Mouse (Mus musculus) midbrain, embryonic 16.5 days (tissue): ENCODE data around the gene Klf15. TPM values are rescaled to one million over a fixed set of nuclear protein-coding genes. Genes with fewer than 3 reads are reported as not detected.

Experiments
- ATAC-seq: fragments of 200-750 bp; cut with Nextera tagmentation; 2 replicates; pipeline ENCODE4 v1.8.0; 2017; ENCODE audit warnings: moderate TSS enrichment
- H3K27ac ChIP-seq: fragments of 300-500 bp; sonication (generic); 2 replicates; pipeline ENCODE4 v1.5.1; 2014; ENCODE audit warnings: mild to moderate bottlenecking, low read length, mixed read lengths
- H3K27me3 ChIP-seq: fragments of 300-500 bp; sonication (generic); 2 replicates; pipeline ENCODE4 v1.6.1; 2014; ENCODE audit warnings: low read depth, low read length, mixed read lengths; ENCODE audit not compliant: control insufficient read depth, insufficient read depth
- H3K36me3 ChIP-seq: fragments of 300-500 bp; sonication (generic); 2 replicates; pipeline ENCODE4 v1.6.1; 2014; ENCODE audit warnings: mild to moderate bottlenecking, low read length, moderate library complexity, mixed read lengths; ENCODE audit not compliant: control insufficient read depth, insufficient read depth
- H3K4me1 ChIP-seq: fragments of 300-500 bp; sonication (generic); 2 replicates; pipeline ENCODE4 v1.6.1; 2014; ENCODE audit warnings: mild to moderate bottlenecking, low read length, mixed read lengths; ENCODE audit not compliant: control insufficient read depth, insufficient read depth
- H3K4me2 ChIP-seq: fragments of 300-500 bp; sonication (generic); 2 replicates; pipeline ENCODE4 v1.6.1; 2014; ENCODE audit warnings: mild to moderate bottlenecking, low read length, mixed read lengths
- H3K4me3 ChIP-seq: fragments of 300-500 bp; sonication (generic); 2 replicates; pipeline ENCODE4 v1.5.1; 2014; ENCODE audit warnings: low read depth, mild to moderate bottlenecking, low read length, moderate library complexity, mixed read lengths
- H3K9ac ChIP-seq: fragments of 300-500 bp; sonication (generic); 2 replicates; pipeline ENCODE4 v1.6.1; 2014; ENCODE audit warnings: low read depth, low read length, mixed read lengths
- H3K9me3 ChIP-seq: fragments of 300-500 bp; sonication (generic); replicated peaks from 2 replicates; pipeline ENCODE4 v1.6.1; 2014; ENCODE audit warnings: mild to moderate bottlenecking, low read length, mixed read lengths; ENCODE audit not compliant: control insufficient read depth, poor library complexity, severe bottlenecking
- WGBS: fragments of 180-500 bp; shearing (Covaris S2); extraction: QIAGEN DNeasy Blood & Tissue Kit; methylation state at CpG from one replicate; pipeline ENCODE4 v1.1.7; 2014; 5-methylcytosine and 5-hydroxymethylcytosine counted together
- polyA plus RNA-seq: library from polyadenylated mRNA; unstranded; fragments of >200 nt; fragmentation: Nextera tagmentation; extraction: Ambion mirVana; gene quantifications from 2 replicates; pipeline ENCODE4 v1.2.1, GENCODE M21; 2015

Klf15 gene
- polyA plus RNA-seq, 1 experiment from 2014 or later, result 17.5 TPM

GRCm38 (mm10) chr6:90436192-90436907, 26.0 kb upstream of the Klf15 start:
- H3K27me3 ChIP-seq, result no peaks in the 10 kb centered on the region
- H3K4me2 ChIP-seq, result no peak overlapping the region
- H3K4me3 ChIP-seq, result no peak overlapping the region
- no peak for ATAC-seq
- H3K9ac ChIP-seq, result no peak overlapping the region
- no peak overlapping the region for H3K27ac ChIP-seq
- H3K4me1 ChIP-seq, result no peaks in the 10 kb centered on the region
- no peaks in the 10 kb centered on the region for H3K36me3 ChIP-seq
- H3K9me3 ChIP-seq, result no peaks in the 10 kb centered on the region
- 84% methylated on average over 10 of the region's 10 CpGs for WGBS

DNA sequence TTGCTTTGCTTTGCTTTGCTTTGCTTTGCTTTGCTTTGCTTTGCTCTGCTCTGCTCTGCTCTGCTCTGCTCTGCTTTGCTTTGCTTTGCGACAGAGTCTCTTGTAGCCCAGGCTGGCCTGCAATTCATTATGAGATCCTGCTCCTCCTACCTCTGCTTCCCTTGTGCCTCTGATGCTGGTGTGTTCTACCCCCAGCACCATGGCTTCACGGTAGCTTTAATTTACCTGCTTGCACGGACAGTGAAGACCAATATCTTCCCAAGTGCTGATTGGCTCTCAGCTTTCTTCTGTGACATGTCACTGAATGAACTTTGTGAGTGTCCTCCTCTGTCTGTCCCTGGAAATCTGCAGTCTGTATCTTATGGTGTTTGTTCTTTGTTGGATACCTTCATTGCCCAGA, 25.3 kb upstream of the Klf15 start:
- H3K9ac ChIP-seq, result no peak overlapping the region
- 95% methylated on average over 3 of the region's 3 CpGs for WGBS
- no peak overlapping the region for H3K27ac ChIP-seq
- H3K9me3 ChIP-seq, result no peaks in the 10 kb centered on the region
- H3K4me1 ChIP-seq, result no peaks in the 10 kb centered on the region
- no peaks in the 10 kb centered on the region for H3K27me3 ChIP-seq
- no peak overlapping the region for H3K4me2 ChIP-seq
- no peak overlapping the region for H3K4me3 ChIP-seq
- H3K36me3 ChIP-seq, result no peaks in the 10 kb centered on the region
- ATAC-seq, result no peak

DNA sequence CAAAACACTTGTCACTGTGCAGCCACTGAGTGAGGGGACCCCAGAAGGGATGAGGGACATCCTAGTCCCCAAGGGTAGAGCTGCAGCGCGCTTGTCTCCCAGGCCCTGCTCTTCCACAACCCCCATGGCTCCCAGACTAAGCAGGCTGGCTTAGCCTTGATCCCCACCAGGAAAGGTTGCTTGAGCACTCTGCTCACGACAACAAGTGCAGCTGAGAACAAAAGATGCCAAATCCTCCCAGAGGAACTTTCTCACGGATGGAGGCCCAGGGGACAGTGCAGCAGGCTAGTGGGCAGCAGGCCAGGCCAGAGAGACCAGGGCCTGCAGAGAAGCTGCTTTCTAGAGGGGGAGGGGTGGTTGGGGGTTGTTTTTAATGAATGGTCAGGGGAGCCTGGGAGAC, 15.5 kb upstream of the Klf15 start:
- H3K4me2 ChIP-seq, result no peak overlapping the region
- ATAC-seq, result peak; percentile 76
- no peak overlapping the region for H3K4me3 ChIP-seq
- 10% methylated on average over 4 of the region's 4 CpGs for WGBS
- H3K9me3 ChIP-seq, result no peaks in the 10 kb centered on the region
- no peaks in the 10 kb centered on the region for H3K36me3 ChIP-seq
- H3K27ac ChIP-seq, result peak overlapping the region; percentile 44
- H3K4me1 ChIP-seq, result no peaks in the 10 kb centered on the region
- no peaks in the 10 kb centered on the region for H3K27me3 ChIP-seq
- no peak overlapping the region for H3K9ac ChIP-seq

GRCm38 (mm10) chr6:90450179-90450578, 12.2 kb upstream of the Klf15 start:
- no peaks in the 10 kb centered on the region for H3K9me3 ChIP-seq
- H3K4me2 ChIP-seq, result no peak overlapping the region
- no peak overlapping the region for H3K27ac ChIP-seq
- H3K27me3 ChIP-seq, result no peaks in the 10 kb centered on the region
- 30% methylated on average over 7 of the region's 7 CpGs for WGBS
- no peak overlapping the region for H3K4me3 ChIP-seq
- ATAC-seq, result no peak
- no peaks in the 10 kb centered on the region for H3K36me3 ChIP-seq
- no peaks in the 10 kb centered on the region for H3K4me1 ChIP-seq
- no peak overlapping the region for H3K9ac ChIP-seq

DNA sequence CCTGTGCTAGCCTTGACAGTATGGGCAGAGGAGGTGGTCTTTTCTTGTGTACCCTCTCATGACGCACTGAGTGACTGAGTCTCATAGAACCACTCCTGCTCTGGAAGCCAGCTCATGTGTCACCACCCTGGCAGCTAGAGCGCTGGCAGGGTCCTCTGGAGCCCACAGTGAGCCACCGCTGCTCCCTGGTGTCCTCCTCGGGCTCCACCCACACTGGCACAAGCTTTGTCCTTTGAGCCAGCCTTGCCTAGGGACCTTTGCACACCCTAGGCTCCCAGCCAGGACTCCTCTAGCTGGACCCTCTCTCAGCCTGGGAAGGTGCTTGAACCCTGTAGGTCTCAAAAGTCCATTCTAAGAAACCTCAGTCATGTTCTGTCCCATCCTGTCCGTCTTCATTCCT, 11.7 kb upstream of the Klf15 start:
- H3K27ac ChIP-seq, result no peak overlapping the region
- H3K4me2 ChIP-seq, result no peak overlapping the region
- no peak overlapping the region for H3K4me3 ChIP-seq
- 78% methylated on average over 5 of the region's 5 CpGs for WGBS
- H3K4me1 ChIP-seq, result no peaks in the 10 kb centered on the region
- peak; percentile 59; the same call in 1 of the 2 replicates for ATAC-seq
- H3K27me3 ChIP-seq, result no peaks in the 10 kb centered on the region
- H3K9me3 ChIP-seq, result no peaks in the 10 kb centered on the region
- no peak overlapping the region for H3K9ac ChIP-seq
- no peaks in the 10 kb centered on the region for H3K36me3 ChIP-seq

- Histone ChIP-seq H3K27ac (no peak overlapping the region), H3K4me2 (no peak overlapping the region), H3K27me3 (no peaks in the 10 kb centered on the region), H3K36me3 (no peaks in the 10 kb centered on the region), H3K9ac (no peak overlapping the region), H3K4me1 (no peaks in the 10 kb centered on the region), H3K4me3 (no peak overlapping the region), H3K9me3 (no peaks in the 10 kb centered on the region)
- 91% methylated on average over 5 of the region's 5 CpGs for WGBS
- no peak for ATAC-seq
These were observed 10.9 kb upstream of the Klf15 start for GRCm38 (mm10) chr6:90451512-90451911.

GRCm38 (mm10) chr6:90452603-90453002, 9.8 kb upstream of the Klf15 start:
- Histone ChIP-seq H3K9ac (no peak overlapping the region), H3K4me1 (no peaks in the 10 kb centered on the region), H3K36me3 (no peaks in the 10 kb centered on the region), H3K9me3 (no peaks in the 10 kb centered on the region), H3K4me3 (no peak overlapping the region), H3K27me3 (no peaks in the 10 kb centered on the region), H3K27ac (no peak overlapping the region), H3K4me2 (no peak overlapping the region)
- ATAC-seq, result no peak

DNA sequence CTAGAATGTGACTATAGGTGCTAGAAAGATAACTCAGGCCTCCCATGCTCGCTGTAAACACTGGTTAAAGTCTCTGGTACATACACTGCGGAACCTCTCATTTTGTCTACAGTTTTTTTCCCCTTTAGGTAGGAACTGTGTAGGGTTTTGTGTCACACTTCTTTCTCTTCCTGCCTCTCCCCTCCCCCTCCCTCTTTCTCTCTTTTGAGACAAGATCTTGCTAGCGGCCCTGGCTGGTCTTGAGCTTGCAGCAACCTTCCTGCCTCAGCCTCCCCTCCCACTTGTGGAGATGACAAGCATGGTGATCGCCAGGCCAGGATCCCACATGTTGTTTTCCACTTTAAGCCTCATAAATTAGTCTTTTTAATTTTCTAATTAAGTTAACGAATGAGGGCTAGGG, 8.6 kb upstream of the Klf15 start:
- no peak for ATAC-seq
- H3K9ac ChIP-seq, result no peak overlapping the region
- H3K27me3 ChIP-seq, result no peaks in the 10 kb centered on the region
- H3K4me3 ChIP-seq, result no peak overlapping the region
- H3K4me1 ChIP-seq, result no peaks in the 10 kb centered on the region
- H3K9me3 ChIP-seq, result no peaks in the 10 kb centered on the region
- H3K27ac ChIP-seq, result no peak overlapping the region
- no peaks in the 10 kb centered on the region for H3K36me3 ChIP-seq
- H3K4me2 ChIP-seq, result no peak overlapping the region
- WGBS, result 83% methylated on average over 5 of the region's 5 CpGs

- H3K27me3 ChIP-seq, result peaks cover 9% of the 10 kb centered on the region; the same call in 1 of the 2 replicates
- peaks cover 4% of the 10 kb centered on the region; the same call in 1 of the 2 replicates for H3K4me1 ChIP-seq
- no peaks in the 10 kb centered on the region for H3K36me3 ChIP-seq
- no peaks in the 10 kb centered on the region for H3K9me3 ChIP-seq
- ATAC-seq, result no peak
- no peak overlapping the region for H3K4me3 ChIP-seq
- no peak overlapping the region for H3K27ac ChIP-seq
- no peak overlapping the region for H3K4me2 ChIP-seq
- 84% methylated on average over 2 of the region's 2 CpGs for WGBS
- H3K9ac ChIP-seq, result no peak overlapping the region
These were observed 5.0 kb upstream of the Klf15 start for GRCm38 (mm10) chr6:90457421-90457820.
